Mouse (Mus musculus): ENCODE data around the gene Crb2. TPM values are rescaled to one million over a fixed set of nuclear protein-coding genes. Genes with fewer than 3 reads are reported as not detected.

Crb2 gene
- polyA plus RNA-seq, 1 experiment from 2014 or later, result 3.8 TPM

DNA sequence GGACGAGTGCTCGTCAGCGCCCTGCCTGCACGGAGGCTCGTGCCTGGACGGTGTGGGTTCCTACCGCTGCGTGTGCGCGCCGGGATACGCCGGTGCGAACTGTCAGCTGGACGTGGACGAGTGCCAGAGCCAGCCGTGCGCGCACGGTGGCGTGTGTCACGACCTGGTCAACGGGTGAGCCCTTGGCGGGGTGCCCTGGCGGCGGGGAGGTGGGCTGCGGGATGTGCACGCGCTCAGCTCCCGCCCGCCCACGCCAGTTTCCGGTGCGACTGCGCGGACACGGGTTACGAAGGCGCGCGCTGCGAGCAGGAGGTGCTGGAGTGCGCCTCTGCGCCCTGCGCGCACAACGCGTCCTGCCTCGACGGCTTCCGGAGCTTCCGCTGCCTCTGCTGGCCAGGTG lies 10.4 kb downstream of the Crb2 start:
- Histone ChIP-seq H3K4me3 (peak overlapping the region; percentile 33), H3K27ac (no peak overlapping the region), H3K36me3 (no peaks in the 10 kb centered on the region), H3K9me3 (no peaks in the 10 kb centered on the region), H3K9ac (no peak overlapping the region), H3K27me3 (peaks cover 30% of the 10 kb centered on the region), H3K4me2 (replicated peaks) (peak overlapping the region; percentile 54), H3K4me1 (peaks cover 10% of the 10 kb centered on the region)
- ATAC-seq (ENCODE audit: insufficient number of reproducible peaks, insufficient read depth, low FRiP score, low TSS enrichment), result no peak
- WGBS, result 23% methylated on average over 52 of the region's 52 CpGs

DNA sequence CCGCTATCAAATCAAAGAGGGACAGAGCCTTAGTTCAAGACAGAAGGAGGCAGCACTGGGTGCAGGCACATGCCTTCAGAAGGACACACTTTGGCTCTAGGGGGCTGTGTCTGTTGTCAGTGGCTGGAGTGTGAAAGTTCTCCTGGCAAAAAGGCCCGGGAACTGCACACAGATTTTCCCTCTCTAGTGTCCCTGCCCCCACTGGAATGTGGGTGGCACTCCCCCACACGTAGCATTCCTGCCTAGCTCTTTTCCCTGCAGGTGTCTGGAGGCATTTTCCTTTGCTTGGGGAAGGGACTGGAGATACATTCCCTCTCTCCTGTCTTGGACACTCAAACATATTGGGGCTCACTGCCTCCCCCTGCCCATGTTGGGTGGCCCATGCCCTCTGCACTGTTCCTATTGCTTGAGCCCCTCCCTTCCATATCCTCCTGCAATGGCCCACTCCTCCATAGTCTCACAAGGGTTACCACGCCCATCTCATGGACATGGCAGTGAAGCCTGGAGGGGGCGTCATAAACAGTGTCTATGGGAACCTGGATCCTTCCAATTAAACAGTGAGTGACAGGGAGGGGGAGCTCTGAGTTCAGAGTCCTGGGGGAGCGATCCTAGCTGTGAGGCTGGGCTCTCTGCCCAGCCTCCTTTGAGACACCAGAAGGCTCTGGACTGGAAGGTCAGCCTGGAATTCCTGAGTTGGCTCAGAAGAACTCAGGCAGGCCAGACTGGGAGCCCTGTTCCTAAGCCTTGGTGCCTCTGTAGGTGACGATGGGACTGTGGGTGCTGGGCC lies 12.3 kb downstream of the Crb2 start:
- Histone ChIP-seq H3K27ac (no peak overlapping the region), H3K36me3 (no peaks in the 10 kb centered on the region), H3K27me3 (peaks cover 49% of the 10 kb centered on the region), H3K4me3 (no peak overlapping the region), H3K9ac (no peak overlapping the region), H3K4me1 (no peaks in the 10 kb centered on the region), H3K9me3 (no peaks in the 10 kb centered on the region), H3K4me2 (replicated peaks) (no peak overlapping the region)
- WGBS, result 71% methylated on average over 7 of the region's 7 CpGs
- no peak for ATAC-seq (ENCODE audit: insufficient number of reproducible peaks, insufficient read depth, low FRiP score, low TSS enrichment)

DNA sequence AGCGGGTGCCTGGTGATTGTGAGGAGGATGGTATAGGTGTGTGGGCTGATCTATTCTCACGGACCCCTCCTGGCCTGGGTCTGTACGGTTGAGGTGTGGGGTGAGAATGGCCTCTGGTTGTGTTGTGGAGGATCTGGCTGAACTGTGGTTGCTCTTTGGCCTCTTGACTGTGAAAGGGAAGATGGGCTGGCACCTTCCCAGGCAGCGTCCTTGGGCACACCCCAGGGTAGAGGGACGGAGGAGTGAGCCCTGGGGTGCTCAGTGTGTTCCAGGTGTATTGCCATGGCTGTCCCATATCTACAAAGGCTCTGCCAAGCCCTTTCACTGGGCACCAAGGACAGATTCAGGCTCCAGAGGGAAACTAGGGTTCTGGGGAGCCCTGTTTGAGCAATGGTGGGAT lies 13.0 kb downstream of the Crb2 start:
- H3K27ac ChIP-seq, result no peak overlapping the region
- 90% methylated on average over 5 of the region's 5 CpGs for WGBS
- no peak overlapping the region for H3K4me2 ChIP-seq (replicated peaks)
- no peaks in the 10 kb centered on the region for H3K36me3 ChIP-seq
- no peak overlapping the region for H3K9ac ChIP-seq
- peaks cover 55% of the 10 kb centered on the region for H3K27me3 ChIP-seq
- no peak overlapping the region for H3K4me3 ChIP-seq
- no peak for ATAC-seq (ENCODE audit: insufficient number of reproducible peaks, insufficient read depth, low FRiP score, low TSS enrichment)
- no peaks in the 10 kb centered on the region for H3K4me1 ChIP-seq
- no peaks in the 10 kb centered on the region for H3K9me3 ChIP-seq

DNA sequence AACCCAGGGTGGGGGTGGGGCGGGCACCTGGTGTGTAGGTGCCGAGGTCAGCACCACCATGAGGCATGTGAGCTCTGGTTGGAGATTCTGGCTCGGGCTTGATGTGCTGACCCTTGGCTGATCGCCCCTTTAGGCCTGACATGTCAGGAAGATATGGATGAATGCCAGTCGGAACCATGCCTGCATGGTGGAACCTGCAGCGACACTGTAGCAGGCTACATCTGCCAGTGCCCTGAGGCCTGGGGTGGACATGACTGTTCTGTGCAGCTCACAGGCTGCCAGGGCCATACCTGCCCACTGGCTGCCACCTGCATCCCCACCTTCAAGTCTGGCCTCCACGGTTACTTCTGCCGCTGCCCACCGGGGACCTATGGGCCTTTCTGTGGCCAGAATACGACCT lies 13.9 kb downstream of the Crb2 start:
- H3K27me3 ChIP-seq, result peaks cover 63% of the 10 kb centered on the region
- H3K36me3 ChIP-seq, result no peaks in the 10 kb centered on the region
- no peak overlapping the region for H3K27ac ChIP-seq
- H3K4me1 ChIP-seq, result no peaks in the 10 kb centered on the region
- no peak overlapping the region for H3K9ac ChIP-seq
- H3K9me3 ChIP-seq, result no peaks in the 10 kb centered on the region
- WGBS, result 88% methylated on average over 10 of the region's 10 CpGs
- no peak for ATAC-seq (ENCODE audit: insufficient number of reproducible peaks, insufficient read depth, low FRiP score, low TSS enrichment)
- H3K4me3 ChIP-seq, result no peak overlapping the region
- H3K4me2 ChIP-seq (replicated peaks), result no peak overlapping the region

DNA sequence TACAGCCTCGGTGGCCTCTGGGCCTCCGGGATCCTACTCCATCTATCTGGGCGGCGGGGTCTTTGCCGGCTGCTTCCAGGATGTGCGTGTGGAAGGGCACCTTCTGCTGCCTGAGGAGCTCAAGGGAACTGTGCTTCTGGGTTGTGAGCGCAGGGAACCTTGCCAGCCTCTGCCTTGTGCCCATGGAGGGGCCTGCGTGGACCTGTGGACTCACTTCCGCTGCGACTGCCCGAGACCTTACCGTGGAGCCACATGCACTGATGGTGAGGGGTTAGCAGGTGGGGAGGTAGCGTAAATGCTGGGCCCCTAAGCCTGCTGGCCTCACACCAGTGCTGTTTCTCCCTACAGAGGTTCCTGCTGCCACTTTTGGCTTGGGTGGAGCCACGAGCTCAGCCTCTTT lies 14.7 kb downstream of the Crb2 start:
- WGBS, result 91% methylated on average over 14 of the region's 14 CpGs
- Histone ChIP-seq H3K4me3 (no peak overlapping the region), H3K9ac (no peak overlapping the region), H3K27ac (no peak overlapping the region), H3K4me2 (replicated peaks) (no peak overlapping the region), H3K36me3 (no peaks in the 10 kb centered on the region), H3K9me3 (no peaks in the 10 kb centered on the region), H3K27me3 (peaks cover 68% of the 10 kb centered on the region), H3K4me1 (no peaks in the 10 kb centered on the region)
- ATAC-seq (ENCODE audit: insufficient number of reproducible peaks, insufficient read depth, low FRiP score, low TSS enrichment), result no peak

DNA sequence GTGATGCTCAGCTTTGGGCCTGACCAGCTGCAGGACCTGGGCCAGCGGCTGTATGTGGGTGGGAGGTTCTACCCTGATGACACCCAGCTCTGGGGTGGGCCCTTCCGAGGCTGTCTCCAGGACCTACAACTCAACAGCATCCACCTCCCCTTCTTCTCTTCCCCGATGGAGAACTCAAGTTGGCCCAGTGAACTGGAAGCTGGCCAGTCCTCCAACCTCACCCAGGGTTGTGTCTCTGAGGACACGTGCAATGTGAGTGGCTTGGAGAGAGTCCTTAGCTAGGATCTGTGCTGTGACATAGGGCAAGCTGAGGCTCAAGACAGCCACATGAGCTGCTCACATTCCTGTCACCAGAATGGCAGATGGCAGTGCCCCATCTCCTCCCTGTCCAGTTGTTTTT lies 15.3 kb downstream of the Crb2 start:
- H3K4me1 ChIP-seq, result no peaks in the 10 kb centered on the region

DNA sequence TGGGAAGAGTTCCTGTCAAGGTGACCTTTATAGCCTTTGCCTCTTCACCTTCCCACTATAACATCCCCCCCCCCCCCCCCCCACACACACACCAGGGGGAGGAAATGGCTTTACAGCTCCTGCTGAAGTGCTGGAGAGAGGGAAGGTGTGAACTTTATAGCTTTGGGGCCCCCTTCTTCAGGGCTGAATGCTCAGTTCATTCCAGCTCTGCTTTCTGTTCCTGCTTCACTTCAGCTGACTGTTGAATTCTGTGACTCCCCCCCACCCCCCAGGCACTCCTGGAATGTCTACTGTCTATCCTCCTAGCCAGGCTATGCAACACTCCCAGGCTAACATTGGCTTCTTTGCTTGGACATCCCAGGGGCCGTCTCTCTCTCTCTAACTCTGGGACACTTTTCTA lies 20.0 kb downstream of the Crb2 start:
- ATAC-seq (ENCODE audit: insufficient number of reproducible peaks, insufficient read depth, low FRiP score, low TSS enrichment), result no peak
- Histone ChIP-seq H3K4me3 (no peak overlapping the region), H3K4me2 (replicated peaks) (no peak overlapping the region)

More for the DNA sequence above, 15.3 kb downstream of the Crb2 start:
- WGBS, result 91% methylated on average over 4 of the region's 4 CpGs
- no peak overlapping the region for H3K27ac ChIP-seq
- H3K27me3 ChIP-seq, result peaks cover 62% of the 10 kb centered on the region
- no peak overlapping the region for H3K4me2 ChIP-seq (replicated peaks)
- no peak for ATAC-seq (ENCODE audit: insufficient number of reproducible peaks, insufficient read depth, low FRiP score, low TSS enrichment)
- no peak overlapping the region for H3K4me3 ChIP-seq
- H3K9ac ChIP-seq, result no peak overlapping the region
- H3K36me3 ChIP-seq, result no peaks in the 10 kb centered on the region
- no peaks in the 10 kb centered on the region for H3K9me3 ChIP-seq

DNA sequence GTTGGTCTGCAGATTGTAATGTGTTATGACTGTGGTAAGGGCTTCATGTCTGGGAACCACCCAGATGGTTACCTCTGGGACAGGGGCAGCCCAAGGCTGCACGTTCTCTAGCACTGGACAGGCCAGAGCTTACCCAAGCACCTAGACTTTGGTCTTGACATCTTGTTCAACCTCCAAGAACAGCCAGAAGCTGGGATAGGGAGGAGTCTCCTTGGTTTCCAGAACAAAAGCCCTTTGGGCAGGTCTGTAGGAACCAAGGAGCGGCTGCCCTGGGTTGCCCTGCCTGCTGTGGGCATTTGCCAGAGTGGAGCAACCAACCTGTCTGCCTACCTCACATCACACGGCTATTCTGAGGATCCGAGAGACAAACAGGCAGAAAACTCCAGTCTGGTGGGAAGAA lies 21.0 kb downstream of the Crb2 start:
- 87% methylated on average over 4 of the region's 4 CpGs for WGBS
- H3K9me3 ChIP-seq, result no peaks in the 10 kb centered on the region
- H3K4me1 ChIP-seq, result no peaks in the 10 kb centered on the region
- H3K27me3 ChIP-seq, result peaks cover 32% of the 10 kb centered on the region
- no peak overlapping the region for H3K9ac ChIP-seq
- H3K4me3 ChIP-seq, result no peak overlapping the region
- no peaks in the 10 kb centered on the region for H3K36me3 ChIP-seq
- ATAC-seq (ENCODE audit: insufficient number of reproducible peaks, insufficient read depth, low FRiP score, low TSS enrichment), result no peak
- H3K27ac ChIP-seq, result no peak overlapping the region
- H3K4me2 ChIP-seq (replicated peaks), result no peak overlapping the region

More for the DNA sequence above, 20.0 kb downstream of the Crb2 start:
- Histone ChIP-seq H3K4me1 (no peaks in the 10 kb centered on the region), H3K27ac (no peak overlapping the region), H3K9ac (0 out of 2 replicates have a peak overlapping the region, but pooled peaks have one; percentile 11), H3K36me3 (no peaks in the 10 kb centered on the region), H3K9me3 (no peaks in the 10 kb centered on the region), H3K27me3 (peaks cover 42% of the 10 kb centered on the region)
- 56% methylated on average over 1 of the region's 1 CpGs for WGBS

DNA sequence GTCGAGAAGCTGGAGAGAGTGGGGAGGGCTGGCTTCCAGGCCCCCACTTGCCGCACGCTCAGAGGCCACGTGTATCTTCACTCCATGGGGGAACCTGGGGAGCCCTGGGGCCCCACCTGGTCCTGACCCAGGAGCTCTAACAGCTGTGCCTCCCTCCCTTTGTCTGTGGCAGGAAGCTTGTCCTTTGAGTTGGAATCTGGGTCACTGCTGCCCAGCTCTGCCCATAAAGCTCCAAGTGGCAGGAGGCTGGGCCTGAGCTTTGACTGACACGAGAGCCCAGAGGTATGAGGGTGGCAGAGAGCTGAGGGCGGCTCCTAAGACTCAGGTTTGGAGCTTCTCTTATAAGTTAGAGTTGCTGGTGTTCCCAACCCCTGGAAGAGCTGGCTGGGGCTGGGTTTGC lies 23.1 kb downstream of the Crb2 start:
- Histone ChIP-seq H3K9me3 (no peaks in the 10 kb centered on the region), H3K27me3 (peaks cover 12% of the 10 kb centered on the region), H3K4me2 (replicated peaks) (no peak overlapping the region), H3K4me3 (no peak overlapping the region), H3K27ac (no peak overlapping the region), H3K36me3 (no peaks in the 10 kb centered on the region), H3K9ac (no peak overlapping the region), H3K4me1 (no peaks in the 10 kb centered on the region)
- WGBS, result 67% methylated on average over 6 of the region's 6 CpGs
- ATAC-seq (ENCODE audit: insufficient number of reproducible peaks, insufficient read depth, low FRiP score, low TSS enrichment), result no peak

DNA sequence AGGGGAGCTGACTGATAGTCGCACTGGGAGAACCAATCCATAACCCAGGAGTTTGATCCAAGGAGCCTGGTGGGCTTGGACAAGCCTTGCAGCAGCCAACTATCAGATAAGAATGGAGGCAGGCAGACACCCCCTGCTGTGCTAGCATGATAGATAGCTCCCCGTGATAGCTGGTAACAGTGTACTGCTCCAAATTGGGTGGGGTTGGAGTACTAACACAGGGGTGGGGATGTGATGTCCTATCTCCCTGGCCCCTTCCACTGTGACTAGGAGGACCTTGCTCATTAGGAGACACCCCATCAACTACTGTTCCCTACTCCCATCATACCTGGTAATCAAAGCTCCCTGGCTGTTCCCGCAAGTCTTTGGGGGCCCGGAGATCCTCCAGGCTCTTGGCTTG lies 25.6 kb downstream of the Crb2 start:
- H3K27me3 ChIP-seq, result no peaks in the 10 kb centered on the region
- H3K9me3 ChIP-seq, result no peaks in the 10 kb centered on the region
- no peak overlapping the region for H3K9ac ChIP-seq
- H3K36me3 ChIP-seq, result no peaks in the 10 kb centered on the region
- no peaks in the 10 kb centered on the region for H3K4me1 ChIP-seq
- H3K4me2 ChIP-seq (replicated peaks), result no peak overlapping the region
- no peak overlapping the region for H3K27ac ChIP-seq
- no peak for ATAC-seq (ENCODE audit: insufficient number of reproducible peaks, insufficient read depth, low FRiP score, low TSS enrichment)
- 90% methylated on average over 4 of the region's 4 CpGs for WGBS
- no peak overlapping the region for H3K4me3 ChIP-seq

DNA sequence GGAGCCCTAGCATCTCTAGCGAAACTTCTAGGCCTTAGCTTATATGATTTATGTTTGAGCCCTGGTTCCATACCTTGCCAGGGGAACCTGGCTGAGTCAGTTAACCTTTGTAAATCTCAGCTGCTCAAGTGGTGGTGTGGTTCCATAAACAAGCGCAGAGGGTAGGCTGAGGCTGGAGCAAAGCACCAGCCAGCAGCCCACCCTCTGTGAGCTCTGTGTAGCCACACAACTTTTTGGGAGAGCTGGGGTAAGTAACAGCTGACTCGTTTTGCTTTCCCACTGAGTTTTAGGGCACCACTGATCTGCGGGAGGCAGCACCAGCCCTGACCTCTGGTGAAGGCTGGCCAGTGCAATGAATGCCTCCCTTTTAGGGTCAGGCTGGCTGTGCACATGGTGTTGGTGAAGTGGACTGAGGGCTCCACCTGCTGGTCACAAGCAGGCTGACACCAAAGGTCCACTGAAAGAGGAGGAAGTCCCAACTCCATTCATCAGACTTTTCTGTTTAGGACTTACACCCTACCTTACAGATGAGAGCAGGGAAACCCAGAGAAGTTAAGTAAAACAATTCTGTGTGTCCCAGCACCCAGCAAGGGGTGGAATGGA lies 26.7 kb downstream of the Crb2 start:
- H3K36me3 ChIP-seq, result no peaks in the 10 kb centered on the region
- no peak overlapping the region for H3K9ac ChIP-seq
- H3K4me2 ChIP-seq (replicated peaks), result no peak overlapping the region
- H3K27me3 ChIP-seq, result no peaks in the 10 kb centered on the region
- no peak overlapping the region for H3K4me3 ChIP-seq
- H3K27ac ChIP-seq, result no peak overlapping the region
- 41% methylated on average over 4 of the region's 4 CpGs for WGBS
- no peaks in the 10 kb centered on the region for H3K9me3 ChIP-seq
- no peaks in the 10 kb centered on the region for H3K4me1 ChIP-seq
- ATAC-seq (ENCODE audit: insufficient number of reproducible peaks, insufficient read depth, low FRiP score, low TSS enrichment), result peak; percentile 58; the same call in 1 of the 2 replicates

DNA sequence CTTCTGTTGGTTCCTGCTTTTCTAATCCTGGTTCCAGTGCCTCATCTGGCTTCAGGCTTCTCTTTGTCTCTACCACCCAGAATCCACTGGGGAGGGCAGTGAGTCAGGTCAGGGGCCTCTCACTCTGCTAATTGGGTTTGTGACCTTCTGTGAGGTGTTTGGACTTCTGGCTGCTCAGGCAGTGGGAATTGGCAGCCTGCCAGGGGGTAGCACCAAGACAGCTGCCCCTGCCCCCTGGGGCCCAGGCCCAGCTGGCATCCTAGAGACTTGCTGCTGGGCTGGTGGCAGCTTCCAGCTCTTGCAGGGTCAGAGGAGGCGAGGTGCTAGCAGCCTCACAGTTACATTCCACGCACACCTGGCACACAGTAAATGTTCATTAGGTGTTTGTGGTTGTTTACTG lies 35.6 kb downstream of the Crb2 start:
- WGBS, result 83% methylated on average over 2 of the region's 2 CpGs
- H3K9me3 ChIP-seq, result no peaks in the 10 kb centered on the region
- no peaks in the 10 kb centered on the region for H3K27me3 ChIP-seq
- H3K4me2 ChIP-seq (replicated peaks), result no peak overlapping the region
- H3K4me1 ChIP-seq, result no peaks in the 10 kb centered on the region
- peaks cover 7% of the 10 kb centered on the region; the same call in 1 of the 2 replicates for H3K36me3 ChIP-seq
- ATAC-seq (ENCODE audit: insufficient number of reproducible peaks, insufficient read depth, low FRiP score, low TSS enrichment), result no peak
- no peak overlapping the region for H3K9ac ChIP-seq
- no peak overlapping the region for H3K27ac ChIP-seq
- no peak overlapping the region for H3K4me3 ChIP-seq
